Mouse (Mus musculus) naive thymus-derived CD4-positive, alpha-beta T cell, adult 2 months (primary cell): ENCODE data around the gene Exd1.

Experiments
- DNase-seq: peaks from one replicate; pipeline ENCODE4 v3.0.0-alpha.2; 2011; ENCODE audit warnings: low read depth

Gene Exd1

DNA sequence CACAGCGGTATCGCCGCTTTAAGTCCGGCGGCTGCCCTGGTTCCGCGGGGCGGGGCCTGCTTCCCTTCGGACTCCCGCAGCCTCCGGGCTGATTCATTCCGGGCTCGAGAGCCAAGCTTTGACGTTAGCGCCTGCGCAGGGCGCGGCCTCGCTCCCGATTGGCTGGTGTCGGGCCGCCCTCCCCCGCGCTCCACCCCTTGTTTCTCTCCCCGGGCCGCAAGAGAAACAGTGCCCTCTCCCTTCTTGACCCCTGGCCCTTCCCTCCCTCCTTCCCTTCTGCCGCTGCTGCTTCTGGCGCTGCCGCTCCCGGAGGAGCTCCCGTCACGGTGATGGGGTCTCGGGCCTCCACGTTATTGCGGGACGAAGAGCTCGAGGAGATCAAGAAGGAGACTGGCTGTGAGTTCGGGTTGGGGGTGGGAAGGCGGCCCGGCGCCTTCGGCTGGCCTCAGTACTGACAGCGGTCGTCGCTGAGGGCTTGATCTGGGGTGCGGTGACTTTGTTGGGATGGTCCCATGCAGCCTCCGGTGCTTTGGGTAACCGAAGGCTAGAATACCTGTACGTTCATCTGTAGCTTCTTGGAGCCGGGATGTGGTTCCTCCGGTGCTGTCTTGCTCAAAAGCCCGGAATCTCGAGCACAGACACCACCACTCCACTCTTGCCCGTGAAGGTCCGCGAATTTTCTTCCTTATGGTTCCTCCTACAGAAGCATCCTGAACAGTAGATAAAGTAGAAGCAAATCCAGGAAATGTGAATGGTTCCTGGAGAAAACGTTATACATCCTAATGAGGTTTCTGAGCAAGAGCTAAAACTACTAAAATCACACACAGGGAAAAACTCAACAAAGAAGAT lies at the start of gene Exd1, which contains the start of gene Chp1:
Gene Exd1 (minus strand): TSS at position 106 of the 849 bp plus-strand sequence.
Gene Chp1 (plus strand): TSS at position 176 of the 849 bp plus-strand sequence.
- peak; percentile 96 for DNase-seq

GRCm38 (mm10) chr2:119596781-119597330 lies 49.4 kb upstream of the Exd1 start:
- no peak for DNase-seq

GRCm38 (mm10) chr2:119595308-119595707 lies 47.9 kb upstream of the Exd1 start:
- peak; percentile 27 for DNase-seq

GRCm38 (mm10) chr2:119594113-119594981 lies 46.9 kb upstream of the Exd1 start:
- peak; percentile 98 for DNase-seq

DNA sequence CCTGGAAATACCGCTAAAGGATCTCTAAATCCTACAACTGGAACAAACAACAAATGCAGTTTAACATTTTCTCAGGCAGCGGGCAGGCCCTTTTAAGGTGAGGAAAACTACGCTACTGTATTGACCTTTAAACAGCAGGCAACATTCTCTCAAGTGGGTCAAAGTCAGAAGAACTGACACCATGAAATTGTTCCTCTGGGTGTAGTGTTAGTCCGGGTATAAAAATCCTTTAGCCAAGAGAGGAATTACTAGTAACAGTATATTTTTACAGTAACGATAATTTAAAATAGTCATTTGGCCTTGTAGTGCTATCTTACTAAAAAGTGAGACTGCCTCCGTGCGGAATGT lies 46.3 kb upstream of the Exd1 start:
- no peak for DNase-seq

DNA sequence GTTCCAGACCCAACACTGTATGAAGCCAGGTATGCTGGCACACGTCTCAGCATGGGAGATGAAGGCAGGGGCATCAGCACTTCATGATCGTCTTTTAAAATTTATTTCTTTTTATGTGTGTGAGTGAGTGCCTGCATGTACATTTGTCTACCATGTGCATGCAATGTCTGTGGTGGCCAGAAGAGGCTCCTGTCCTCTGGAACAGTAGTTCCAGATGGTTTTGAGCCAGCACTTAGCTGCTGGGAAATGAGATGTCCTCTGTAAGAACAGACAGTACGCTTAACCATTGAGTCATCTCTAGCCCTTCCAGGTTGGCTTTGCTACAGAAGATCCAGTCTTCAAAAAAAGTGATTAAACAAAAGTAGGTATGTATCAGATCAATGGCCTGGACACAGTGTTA lies 43.8 kb upstream of the Exd1 start:
- peak; percentile 26 for DNase-seq

GRCm38 (mm10) chr2:119587383-119587782 lies 40.0 kb upstream of the Exd1 start:
- DNase-seq = peak; percentile 81

GRCm38 (mm10) chr2:119584282-119584681 lies 36.9 kb upstream of the Exd1 start:
- DNase-seq = no peak

DNA sequence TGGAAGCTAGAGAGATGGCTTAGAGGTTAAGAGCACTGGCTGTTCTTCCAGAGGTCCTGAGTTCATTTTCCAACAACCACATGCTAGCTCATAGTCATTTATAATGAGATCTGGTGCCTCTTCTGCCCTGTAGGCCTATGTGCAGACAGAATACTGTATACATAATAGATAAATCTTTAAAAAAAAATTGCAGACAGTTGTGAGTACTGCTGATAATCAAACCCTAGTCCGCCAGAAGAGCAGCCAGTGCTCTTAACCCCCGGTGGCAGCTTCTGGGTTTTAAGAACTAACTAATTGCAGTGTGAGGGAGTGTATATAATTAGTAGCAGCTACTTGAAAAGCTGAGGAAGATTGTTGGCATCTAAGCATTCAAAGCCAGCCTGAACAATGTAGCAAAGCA lies 36.0 kb upstream of the Exd1 start:
- no peak for DNase-seq

DNA sequence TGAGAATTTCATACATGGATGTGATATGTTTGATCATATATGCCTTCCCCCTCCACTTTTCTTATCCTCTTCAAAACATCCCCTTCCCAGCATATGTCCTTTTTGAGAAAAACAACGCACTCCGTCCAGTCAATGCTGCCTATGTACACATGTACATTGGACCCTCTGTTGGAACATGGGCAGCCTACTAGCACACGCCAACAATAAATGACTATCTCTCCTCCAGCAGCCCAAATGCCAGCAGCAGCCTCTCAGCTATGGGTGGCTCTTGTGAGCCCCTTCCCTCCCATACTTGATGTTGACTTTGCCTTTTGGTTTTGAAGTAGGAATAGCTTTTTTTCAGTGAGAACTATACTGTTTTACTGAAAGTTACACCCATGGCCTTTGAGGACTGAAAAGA lies 34.1 kb upstream of the Exd1 start:
- DNase-seq = no peak

GRCm38 (mm10) chr2:119572471-119572870 lies 25.0 kb upstream of the Exd1 start:
- no peak for DNase-seq

GRCm38 (mm10) chr2:119566182-119566855 lies 18.9 kb upstream of the Exd1 start:
- DNase-seq = no peak

DNA sequence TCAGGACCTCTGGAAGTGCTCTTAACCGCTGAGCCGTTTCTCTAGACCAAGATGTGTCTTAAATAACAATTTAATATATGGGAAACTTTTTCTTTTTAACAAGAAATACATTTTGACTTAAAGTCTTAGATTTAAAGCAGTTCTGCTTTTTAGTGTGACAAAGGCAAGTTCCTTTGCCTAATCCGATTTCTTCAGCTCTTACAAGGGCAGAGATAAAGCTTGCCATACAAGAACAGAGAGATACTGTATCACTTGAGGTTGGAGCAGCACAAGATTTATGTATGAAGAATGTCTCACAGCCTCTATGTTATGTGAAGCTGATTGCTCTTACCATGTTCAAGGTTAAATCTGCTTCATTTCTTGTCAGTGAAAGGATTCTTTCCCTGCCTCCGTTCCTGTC lies 17.9 kb upstream of the Exd1 start:
- DNase-seq = no peak

DNA sequence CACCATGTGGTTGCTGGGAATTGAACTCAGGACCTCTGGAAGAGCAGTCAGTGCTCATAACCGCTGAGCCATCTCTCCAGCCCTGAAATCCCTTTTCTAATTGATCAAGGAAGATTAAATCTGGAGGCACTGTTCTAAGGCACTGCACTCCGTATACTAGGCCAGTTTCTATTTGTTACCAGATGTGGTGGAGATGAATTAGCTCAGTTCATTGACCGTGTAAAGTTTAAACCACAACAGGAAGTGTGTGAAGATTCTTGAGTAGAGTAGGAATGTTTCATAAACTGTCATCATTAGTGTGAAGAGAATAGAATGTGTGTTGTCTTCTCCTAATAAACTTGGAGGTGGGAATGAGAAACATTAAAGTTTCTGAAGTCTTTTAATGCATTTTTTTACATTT lies 14.4 kb upstream of the Exd1 start:
- DNase-seq = peak; percentile 15

DNA sequence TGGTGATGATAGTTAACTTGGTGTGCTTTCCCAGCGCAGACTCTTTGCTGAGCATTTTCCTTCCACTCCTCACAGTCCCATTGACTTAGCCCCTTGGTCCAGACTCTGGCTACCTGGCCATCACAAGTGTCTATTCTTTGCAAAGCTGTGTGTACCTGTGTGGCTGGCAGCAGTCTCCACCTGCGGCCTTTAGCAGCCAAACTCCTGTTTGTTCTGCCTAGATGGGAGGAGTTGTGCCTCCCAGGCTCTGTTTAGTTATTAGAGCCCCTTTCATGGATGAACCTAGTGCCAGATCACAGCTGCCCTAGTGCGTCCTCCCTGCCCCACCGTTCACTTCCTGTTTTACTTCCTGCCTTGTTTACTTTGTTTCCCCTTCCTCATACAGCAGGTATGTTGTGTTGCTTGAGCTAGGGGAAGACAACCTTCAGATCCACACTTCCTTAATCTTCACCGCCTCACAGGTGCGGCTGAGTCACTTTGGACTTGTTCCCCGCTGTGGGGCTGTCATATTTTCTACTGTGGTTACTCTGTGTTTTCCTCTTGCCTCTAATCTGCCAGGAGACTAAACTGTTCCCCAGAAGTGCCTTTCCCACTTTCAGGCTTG lies 11.4 kb upstream of the Exd1 start:
- DNase-seq = peak; percentile 54

GRCm38 (mm10) chr2:119558039-119558438 lies 10.6 kb upstream of the Exd1 start:
- DNase-seq = no peak

GRCm38 (mm10) chr2:119549678-119550077 lies 2.3 kb upstream of the Exd1 start:
- no peak for DNase-seq

GRCm38 (mm10) chr2:119548691-119549090 lies 1.3 kb upstream of the Exd1 start:
- no peak for DNase-seq

DNA sequence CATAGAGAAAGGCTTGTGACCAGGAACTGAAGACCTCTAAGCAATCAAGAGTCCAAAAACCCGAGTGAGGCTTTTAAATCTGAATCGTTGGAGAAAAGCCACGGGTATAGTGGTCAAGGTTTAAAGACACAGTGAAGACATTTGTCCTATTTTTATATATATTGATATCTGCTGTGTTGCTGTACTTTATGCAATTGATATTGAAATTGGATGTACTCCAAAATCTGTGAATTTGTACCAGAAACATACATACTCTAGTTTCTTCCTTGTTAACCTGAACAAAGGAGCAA lies 889 bp upstream of the Exd1 start:
- DNase-seq = peak; percentile 11

- DNase-seq = peak; percentile 97
These were observed 442 bp downstream of the Exd1 start for GRCm38 (mm10) chr2:119546848-119547521.

DNA sequence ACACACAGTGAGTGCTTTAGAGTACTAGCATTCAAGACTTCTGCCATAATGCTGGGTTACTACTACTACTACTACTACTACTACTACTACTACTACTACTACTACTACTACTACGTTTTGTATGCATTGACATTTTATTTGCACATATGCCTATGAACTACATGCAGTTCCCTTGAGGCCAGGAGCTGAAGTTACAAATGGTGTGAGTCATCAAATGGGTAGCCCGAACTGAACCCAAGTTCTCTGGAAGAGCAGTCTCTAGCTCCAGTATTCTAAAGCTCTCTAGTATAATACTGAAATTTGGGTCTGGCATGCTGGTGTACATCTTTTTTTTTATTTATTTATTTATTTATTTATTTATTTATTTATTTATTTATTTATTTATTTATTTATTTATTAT lies 3.8 kb downstream of the Exd1 start:
- no peak for DNase-seq
